Mouse (Mus musculus) forebrain, embryonic 13.5 days (tissue): Measurements from ENCODE around the gene Ctnna2. TPM values are rescaled to one million over a fixed set of nuclear protein-coding genes. Genes with fewer than 3 reads are reported as not detected.
A peak's percentile ranks its signal among the peaks of the same experiment; 100 is the strongest.

Source experiments
- ATAC-seq: fragments of 200-750 bp; cut with Nextera tagmentation; 2 replicates; pipeline ENCODE4 v1.8.0; 2017
- H3K27ac ChIP-seq: fragments of 300-500 bp; sonication (generic); 2 replicates; pipeline ENCODE4 v1.5.1; 2015; ENCODE audit warnings: inconsistent platforms, mild to moderate bottlenecking, moderate library complexity
- H3K27me3 ChIP-seq: fragments of 300-500 bp; sonication (generic); 2 replicates; pipeline ENCODE4 v1.6.1; 2015; ENCODE audit warnings: mild to moderate bottlenecking, inconsistent platforms
- H3K36me3 ChIP-seq: fragments of 300-500 bp; sonication (generic); 2 replicates; pipeline ENCODE4 v1.6.1; 2015; ENCODE audit warnings: mild to moderate bottlenecking, inconsistent platforms; ENCODE audit not compliant: poor library complexity, severe bottlenecking
- H3K4me1 ChIP-seq: fragments of 300-500 bp; sonication (generic); 2 replicates; pipeline ENCODE4 v1.6.1; 2015; ENCODE audit warnings: inconsistent platforms
- H3K4me2 ChIP-seq: fragments of 300-500 bp; sonication (generic); 2 replicates; pipeline ENCODE4 v1.6.1; 2015; ENCODE audit warnings: inconsistent platforms, mild to moderate bottlenecking, moderate library complexity
- H3K4me3 ChIP-seq: fragments of 300-500 bp; sonication (generic); 2 replicates; pipeline ENCODE4 v1.5.1; 2015; ENCODE audit warnings: mild to moderate bottlenecking, inconsistent platforms
- H3K9ac ChIP-seq: fragments of 300-500 bp; sonication (generic); 2 replicates; pipeline ENCODE4 v1.6.1; 2015; ENCODE audit warnings: mild to moderate bottlenecking, inconsistent platforms
- H3K9me3 ChIP-seq: fragments of 300-500 bp; sonication (generic); replicated peaks from 2 replicates; pipeline ENCODE4 v1.6.1; 2016; ENCODE audit warnings: inconsistent platforms
- WGBS: fragments of 180-500 bp; shearing (Covaris S2); methylation state at CpG from one replicate; pipeline ENCODE4 v1.1.7; 2015; 5-methylcytosine and 5-hydroxymethylcytosine counted together
- polyA plus RNA-seq: library from polyadenylated mRNA; unstranded; fragments of >200 nt; fragmentation: Nextera tagmentation; extraction: Ambion mirVana; gene quantifications from 2 replicates; pipeline ENCODE4 v1.2.1, GENCODE M21; 2015

The Ctnna2 gene
- polyA plus RNA-seq, 1 experiment from 2014 or later: 83.4 TPM

- Histone ChIP-seq H3K36me3 (no peaks in the 10 kb centered on the region), H3K4me2 (no peak overlapping the region), H3K9ac (no peak overlapping the region), H3K9me3 (no peaks in the 10 kb centered on the region), H3K27ac (no peak overlapping the region), H3K4me1 (peaks cover 13% of the 10 kb centered on the region; the same call in 1 of the 2 replicates), H3K4me3 (no peak overlapping the region), H3K27me3 (no peaks in the 10 kb centered on the region)
- ATAC-seq: no peak
- WGBS: 77% methylated on average over 4 of the region's 4 CpGs
Measured at GRCm38 (mm10) chr6:77185751-77186150, 793.7 kb downstream of the Ctnna2 start.

GRCm38 (mm10) chr6:77184896-77185295 is 794.6 kb downstream of the Ctnna2 start:
- H3K4me3 ChIP-seq: no peak overlapping the region
- H3K9me3 ChIP-seq: no peaks in the 10 kb centered on the region
- H3K27me3 ChIP-seq: no peaks in the 10 kb centered on the region
- H3K4me2 ChIP-seq: no peak overlapping the region
- H3K4me1 ChIP-seq: peaks cover 13% of the 10 kb centered on the region; the same call in 1 of the 2 replicates
- no peak for ATAC-seq
- no peak overlapping the region for H3K27ac ChIP-seq
- WGBS: 40% methylated on average over 2 of the region's 2 CpGs
- H3K36me3 ChIP-seq: no peaks in the 10 kb centered on the region
- no peak overlapping the region for H3K9ac ChIP-seq

- no peak overlapping the region for H3K4me3 ChIP-seq
- no peak overlapping the region for H3K4me2 ChIP-seq
- no peaks in the 10 kb centered on the region for H3K27me3 ChIP-seq
- no peaks in the 10 kb centered on the region for H3K4me1 ChIP-seq
- no peak for ATAC-seq
- H3K36me3 ChIP-seq: no peaks in the 10 kb centered on the region
- no peak overlapping the region for H3K27ac ChIP-seq
- no peak overlapping the region for H3K9ac ChIP-seq
- H3K9me3 ChIP-seq: no peaks in the 10 kb centered on the region
- WGBS: 75% methylated on average over 4 of the region's 4 CpGs
Measured at GRCm38 (mm10) chr6:77175764-77176163, 803.7 kb downstream of the Ctnna2 start.

- Histone ChIP-seq H3K27me3 (no peaks in the 10 kb centered on the region), H3K4me1 (no peaks in the 10 kb centered on the region), H3K36me3 (no peaks in the 10 kb centered on the region), H3K9me3 (no peaks in the 10 kb centered on the region), H3K4me3 (no peak overlapping the region), H3K27ac (no peak overlapping the region), H3K9ac (no peak overlapping the region), H3K4me2 (no peak overlapping the region)
- ATAC-seq: no peak
- WGBS: 64% methylated on average over 5 of the region's 5 CpGs
Measured at GRCm38 (mm10) chr6:77157028-77157427, 822.5 kb downstream of the Ctnna2 start.

GRCm38 (mm10) chr6:77139306-77139920 is 840.1 kb downstream of the Ctnna2 start:
- ATAC-seq: no peak
- H3K27ac ChIP-seq: no peak overlapping the region
- no peaks in the 10 kb centered on the region for H3K4me1 ChIP-seq
- H3K9me3 ChIP-seq: no peaks in the 10 kb centered on the region
- no peaks in the 10 kb centered on the region for H3K36me3 ChIP-seq
- H3K4me3 ChIP-seq: no peak overlapping the region
- H3K4me2 ChIP-seq: no peak overlapping the region
- no peaks in the 10 kb centered on the region for H3K27me3 ChIP-seq
- no peak overlapping the region for H3K9ac ChIP-seq
- 72% methylated on average over 4 of the region's 4 CpGs for WGBS

- ATAC-seq: no peak
- no peaks in the 10 kb centered on the region for H3K9me3 ChIP-seq
- WGBS: 82% methylated on average over 2 of the region's 2 CpGs
- no peak overlapping the region for H3K9ac ChIP-seq
- no peak overlapping the region for H3K27ac ChIP-seq
- no peaks in the 10 kb centered on the region for H3K36me3 ChIP-seq
- H3K4me3 ChIP-seq: no peak overlapping the region
- H3K4me2 ChIP-seq: no peak overlapping the region
- no peaks in the 10 kb centered on the region for H3K4me1 ChIP-seq
- no peaks in the 10 kb centered on the region for H3K27me3 ChIP-seq
Measured at GRCm38 (mm10) chr6:77120926-77121325, 858.6 kb downstream of the Ctnna2 start.

GRCm38 (mm10) chr6:77120510-77120909 is 859.0 kb downstream of the Ctnna2 start:
- H3K36me3 ChIP-seq: no peaks in the 10 kb centered on the region
- H3K27me3 ChIP-seq: no peaks in the 10 kb centered on the region
- no peaks in the 10 kb centered on the region for H3K4me1 ChIP-seq
- ATAC-seq: no peak
- WGBS: 37% methylated on average over 5 of the region's 5 CpGs
- no peak overlapping the region for H3K4me3 ChIP-seq
- no peak overlapping the region for H3K4me2 ChIP-seq
- no peak overlapping the region for H3K27ac ChIP-seq
- H3K9ac ChIP-seq: no peak overlapping the region
- no peaks in the 10 kb centered on the region for H3K9me3 ChIP-seq

- no peaks in the 10 kb centered on the region for H3K36me3 ChIP-seq
- H3K9ac ChIP-seq: no peak overlapping the region
- H3K9me3 ChIP-seq: no peaks in the 10 kb centered on the region
- peaks cover 8% of the 10 kb centered on the region for H3K4me1 ChIP-seq
- WGBS: 76% methylated on average over 10 of the region's 10 CpGs
- ATAC-seq: no peak
- H3K27ac ChIP-seq: peak overlapping the region; percentile 35; the same call in 1 of the 2 replicates
- H3K4me2 ChIP-seq: no peak overlapping the region
- H3K4me3 ChIP-seq: no peak overlapping the region
- no peaks in the 10 kb centered on the region for H3K27me3 ChIP-seq
Measured at GRCm38 (mm10) chr6:77109095-77109945, 870.2 kb downstream of the Ctnna2 start.

GRCm38 (mm10) chr6:77101047-77101446 is 878.5 kb downstream of the Ctnna2 start:
- peak; percentile 80 for ATAC-seq
- H3K4me2 ChIP-seq: no peak overlapping the region
- no peaks in the 10 kb centered on the region for H3K9me3 ChIP-seq
- 33% methylated on average over 1 of the region's 1 CpGs for WGBS
- no peaks in the 10 kb centered on the region for H3K36me3 ChIP-seq
- no peaks in the 10 kb centered on the region for H3K27me3 ChIP-seq
- H3K4me1 ChIP-seq: peaks cover 5% of the 10 kb centered on the region; the same call in 1 of the 2 replicates
- H3K27ac ChIP-seq: no peak overlapping the region
- no peak overlapping the region for H3K4me3 ChIP-seq
- H3K9ac ChIP-seq: no peak overlapping the region

- no peak for ATAC-seq
- Histone ChIP-seq H3K9ac (no peak overlapping the region), H3K4me1 (peaks cover 5% of the 10 kb centered on the region; the same call in 1 of the 2 replicates), H3K36me3 (no peaks in the 10 kb centered on the region), H3K9me3 (no peaks in the 10 kb centered on the region), H3K4me3 (no peak overlapping the region), H3K27ac (no peak overlapping the region), H3K4me2 (no peak overlapping the region), H3K27me3 (no peaks in the 10 kb centered on the region)
- 100% methylated on average over 1 of the region's 1 CpGs for WGBS
Measured at GRCm38 (mm10) chr6:77098540-77098939, 881.0 kb downstream of the Ctnna2 start.

GRCm38 (mm10) chr6:77075396-77076376 is 903.8 kb downstream of the Ctnna2 start:
- no peak overlapping the region for H3K4me3 ChIP-seq
- no peaks in the 10 kb centered on the region for H3K9me3 ChIP-seq
- ATAC-seq: peak; percentile 97
- 36% methylated on average over 14 of the region's 14 CpGs for WGBS
- no peaks in the 10 kb centered on the region for H3K27me3 ChIP-seq
- no peaks in the 10 kb centered on the region for H3K36me3 ChIP-seq
- no peak overlapping the region for H3K9ac ChIP-seq
- H3K27ac ChIP-seq: peak overlapping the region; percentile 22
- H3K4me2 ChIP-seq: no peak overlapping the region
- peaks cover 14% of the 10 kb centered on the region for H3K4me1 ChIP-seq
